Mouse (Mus musculus) hindbrain, embryonic 13.5 days (tissue): ENCODE results near the gene Gm5089. TPM values are rescaled to one million over a fixed set of nuclear protein-coding genes. Genes with fewer than 3 reads are reported as not detected.
"Not testable (repeated sequence)": the region's sequence is repeated elsewhere in the genome, so short reads cannot be mapped to it uniquely, and the experiment has no call there.

ENCODE experiments used
- ATAC-seq: fragments of 200-750 bp; cut with Nextera tagmentation; 2 replicates; pipeline ENCODE4 v1.8.0; 2017; ENCODE audit warnings: moderate TSS enrichment; ENCODE audit not compliant: low FRiP score
- H3K27ac ChIP-seq: fragments of 300-500 bp; sonication (generic); 2 replicates; pipeline ENCODE4 v1.5.1; 2015; ENCODE audit warnings: inconsistent platforms, mild to moderate bottlenecking, moderate library complexity
- H3K27me3 ChIP-seq: fragments of 300-500 bp; sonication (generic); 2 replicates; pipeline ENCODE4 v1.6.1; 2015; ENCODE audit warnings: mild to moderate bottlenecking, inconsistent platforms
- H3K36me3 ChIP-seq: fragments of 300-500 bp; sonication (generic); 2 replicates; pipeline ENCODE4 v1.6.1; 2015; ENCODE audit warnings: mild to moderate bottlenecking, inconsistent platforms
- H3K4me1 ChIP-seq: fragments of 300-500 bp; sonication (generic); replicated peaks from 2 replicates; pipeline ENCODE4 v1.6.1; 2015; ENCODE audit warnings: inconsistent platforms
- H3K4me2 ChIP-seq: fragments of 300-500 bp; sonication (generic); 2 replicates; pipeline ENCODE4 v1.6.1; 2015; ENCODE audit warnings: inconsistent platforms, mild to moderate bottlenecking, moderate library complexity
- H3K4me3 ChIP-seq: fragments of 300-500 bp; sonication (generic); 2 replicates; pipeline ENCODE4 v1.5.1; 2015; ENCODE audit warnings: mild to moderate bottlenecking, inconsistent platforms
- H3K9ac ChIP-seq: fragments of 300-500 bp; sonication (generic); 2 replicates; pipeline ENCODE4 v1.6.1; 2015; ENCODE audit warnings: mild to moderate bottlenecking, inconsistent platforms
- H3K9me3 ChIP-seq: fragments of 300-500 bp; sonication (generic); 2 replicates; pipeline ENCODE4 v1.6.1; 2016; ENCODE audit warnings: inconsistent platforms
- WGBS: fragments of 180-500 bp; shearing (Covaris S2); methylation state at CpG from one replicate; pipeline ENCODE4 v1.1.7; 2015; 5-methylcytosine and 5-hydroxymethylcytosine counted together
- polyA plus RNA-seq: library from polyadenylated mRNA; unstranded; fragments of >200 nt; fragmentation: Nextera tagmentation; extraction: Ambion mirVana; gene quantifications from 2 replicates; pipeline ENCODE4 v1.2.1, GENCODE M21; 2015

Gm5089 gene
- polyA plus RNA-seq, 1 experiment from 2014 or later: 3.0 TPM

DNA sequence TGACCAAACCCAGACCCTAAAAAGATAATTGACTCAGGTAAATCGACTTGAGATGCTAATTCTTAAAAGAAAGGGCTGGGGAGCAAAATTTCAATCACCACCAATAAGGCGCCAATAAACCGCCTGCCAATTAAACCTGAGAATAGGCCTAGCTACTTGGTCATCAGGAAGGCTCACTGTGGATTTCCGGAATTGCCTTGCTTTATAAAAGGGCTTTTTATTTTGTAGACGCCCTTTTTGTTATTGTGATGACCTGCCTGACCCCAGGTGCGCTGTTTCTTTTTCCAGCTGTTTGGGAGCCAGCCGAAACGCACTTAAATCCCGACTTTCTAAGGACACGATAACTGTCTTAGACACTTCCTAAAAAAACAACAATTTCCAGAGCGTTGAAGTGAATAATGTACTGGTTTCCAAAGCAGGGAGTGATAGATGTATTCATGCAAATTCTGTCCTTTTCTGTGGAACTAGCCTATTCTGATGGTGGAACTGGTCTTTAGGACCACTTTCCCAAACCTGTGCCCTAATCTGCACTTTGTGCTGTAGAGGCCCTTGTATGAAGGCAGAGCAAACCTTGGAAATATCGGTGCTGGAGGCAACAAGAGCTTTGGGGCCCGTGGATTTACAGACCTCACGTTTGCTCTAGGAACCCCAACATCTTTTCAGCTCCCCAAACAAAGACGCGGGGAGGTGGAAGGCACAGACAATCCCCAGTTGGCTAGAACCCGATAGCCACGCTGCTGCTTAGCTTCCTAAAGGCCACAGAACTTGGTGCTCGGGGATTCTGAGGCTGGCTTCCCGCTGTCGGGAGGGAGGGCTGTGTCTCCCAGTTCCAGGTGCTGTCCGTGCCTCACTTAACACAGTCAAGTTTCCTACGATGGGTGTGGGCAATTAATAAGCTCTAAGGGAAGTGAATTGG, 17.3 kb upstream of the Gm5089 start:
- Histone ChIP-seq H3K9ac (no peak overlapping the region), H3K4me2 (peak overlapping the region; percentile 37), H3K9me3 (no peaks in the 10 kb centered on the region), H3K4me1 (peaks cover 27% of the 10 kb centered on the region), H3K36me3 (no peaks in the 10 kb centered on the region), H3K27ac (peak overlapping the region; percentile 14; the same call in 1 of the 2 replicates), H3K4me3 (0 out of 2 replicates have a peak overlapping the region, but pooled peaks have one; percentile 7), H3K27me3 (peaks cover 97% of the 10 kb centered on the region)
- WGBS: 8% methylated on average over 23 of the region's 23 CpGs
- no peak for ATAC-seq

DNA sequence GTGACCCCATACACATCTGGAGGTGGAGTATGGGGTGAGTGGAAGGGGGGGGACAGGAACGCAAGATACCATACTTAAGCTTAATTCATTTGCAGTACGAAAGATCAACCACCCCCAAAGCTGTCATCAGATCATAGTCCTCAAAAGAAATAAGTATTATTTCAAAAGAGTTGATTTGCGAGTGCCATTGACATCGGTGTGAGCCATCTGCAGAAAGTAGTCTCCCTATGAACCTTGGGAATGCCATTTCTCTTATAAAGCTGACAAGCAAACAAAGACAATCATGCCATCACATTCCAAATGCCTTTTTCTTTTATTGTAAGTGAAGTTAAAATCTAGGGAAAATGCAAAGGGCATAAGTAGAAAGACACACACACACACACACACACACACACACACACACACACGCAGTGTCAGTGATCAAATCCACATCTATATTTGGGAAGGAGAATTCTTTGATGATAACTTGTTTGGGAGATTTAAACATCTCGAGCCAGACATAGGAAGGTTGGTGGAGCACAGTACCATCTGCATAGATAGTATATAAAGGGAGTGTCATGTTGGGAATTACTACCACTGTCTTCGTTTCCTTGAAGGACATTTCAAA, 15.9 kb upstream of the Gm5089 start:
- H3K4me2 ChIP-seq: no peak overlapping the region; the same call in 1 of the 2 replicates
- H3K9ac ChIP-seq: no peak overlapping the region
- H3K36me3 ChIP-seq: no peaks in the 10 kb centered on the region
- no peaks in the 10 kb centered on the region for H3K9me3 ChIP-seq
- no peak overlapping the region for H3K4me3 ChIP-seq
- peaks cover 99% of the 10 kb centered on the region for H3K27me3 ChIP-seq
- H3K4me1 ChIP-seq: peaks cover 24% of the 10 kb centered on the region
- ATAC-seq: no peak
- 26% methylated on average over 7 of the region's 7 CpGs for WGBS
- no peak overlapping the region for H3K27ac ChIP-seq

DNA sequence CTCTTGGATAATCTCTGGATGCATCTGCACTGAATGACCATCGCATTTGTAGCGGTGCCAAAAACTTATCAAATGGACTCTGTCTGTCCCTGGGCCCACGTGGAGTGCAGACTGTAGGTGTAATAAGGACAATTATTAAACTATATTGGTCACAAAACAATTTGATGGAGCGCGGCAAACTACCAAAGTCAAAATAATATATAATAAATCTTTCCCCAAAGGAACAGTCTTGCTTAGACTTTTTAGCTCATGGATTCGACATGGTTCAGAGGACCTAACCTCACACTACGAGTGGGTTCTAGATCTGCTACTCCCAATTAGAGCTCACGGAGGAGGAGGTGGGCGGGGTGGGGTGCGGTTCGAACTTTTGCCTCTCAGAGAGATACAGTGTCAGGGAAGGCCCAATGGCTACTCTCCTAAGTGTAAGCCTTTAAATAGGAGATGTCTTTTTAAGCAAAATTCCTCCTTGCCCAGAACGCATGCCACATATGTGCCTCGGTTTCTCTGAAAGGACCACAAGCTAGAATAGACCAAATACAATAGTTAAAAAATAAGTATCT, 15.1 kb upstream of the Gm5089 start:
- peak overlapping the region; percentile 68 for H3K4me2 ChIP-seq
- peaks cover 24% of the 10 kb centered on the region for H3K4me1 ChIP-seq
- WGBS: 22% methylated on average over 13 of the region's 13 CpGs
- H3K4me3 ChIP-seq: peak overlapping the region; percentile 54
- peaks cover 97% of the 10 kb centered on the region for H3K27me3 ChIP-seq
- no peaks in the 10 kb centered on the region for H3K9me3 ChIP-seq
- ATAC-seq: no peak
- peak overlapping the region; percentile 55; the same call in 1 of the 2 replicates for H3K9ac ChIP-seq
- peak overlapping the region; percentile 92; the same call in 1 of the 2 replicates for H3K27ac ChIP-seq
- H3K36me3 ChIP-seq: no peaks in the 10 kb centered on the region

DNA sequence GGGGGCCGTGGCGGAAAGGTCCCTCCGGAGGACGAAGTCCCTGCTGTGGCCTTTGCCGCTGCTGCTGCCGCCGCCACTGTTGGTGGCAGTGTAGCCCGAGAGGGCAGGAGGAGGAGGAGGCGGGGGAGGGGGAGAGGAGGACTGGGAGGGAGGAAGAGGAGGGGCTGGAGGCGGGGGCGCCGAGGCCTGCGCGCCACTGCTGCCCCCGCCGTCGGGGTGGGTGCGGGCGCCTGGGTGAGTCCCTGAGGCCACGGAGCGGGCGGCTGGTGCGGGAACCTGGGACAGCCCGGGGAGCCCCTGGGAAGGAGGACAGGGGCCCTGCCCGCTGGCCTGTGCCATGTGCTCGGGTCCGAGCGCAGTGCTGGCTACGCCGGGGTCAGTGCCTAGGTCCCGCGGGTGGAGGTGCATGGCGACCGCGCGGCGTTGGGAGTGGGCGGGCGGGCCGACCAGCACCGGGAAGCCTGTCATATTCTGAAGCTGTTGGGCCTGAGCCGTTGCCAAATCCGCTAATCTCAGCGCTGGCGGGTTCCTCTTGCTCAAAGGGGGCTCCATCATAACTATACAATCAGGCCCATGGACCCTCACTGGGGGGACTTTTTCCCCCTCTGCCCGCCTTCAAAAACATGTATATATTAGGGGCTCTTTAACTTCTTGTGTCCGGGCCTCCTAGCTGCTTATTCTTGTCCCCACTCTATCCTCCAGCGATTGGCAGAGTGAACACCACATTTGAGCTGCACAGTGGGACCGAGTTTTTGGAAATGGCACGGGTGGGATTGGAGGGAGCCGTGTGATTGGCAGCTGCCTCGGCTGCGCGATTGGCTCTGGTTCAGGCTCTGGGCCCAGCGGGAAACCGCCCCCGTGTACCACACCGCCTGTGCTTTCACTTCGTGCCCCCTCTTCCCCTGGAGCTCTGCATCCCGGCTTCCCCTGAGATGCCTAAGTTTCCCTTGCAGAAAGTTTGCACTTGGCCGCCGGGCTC, 14.1 kb upstream of the Gm5089 start, which contains the start of gene Zic5:
Zic5 (minus strand) TSS at position 915 of the 979 bp plus-strand sequence.
- Histone ChIP-seq H3K27ac (peak within 1 kb of the TSS; percentile 92), H3K9ac (peak within 1 kb of the TSS; percentile 82), H3K4me3 (peak within 1 kb of the TSS; percentile 54), H3K27me3 (peaks cover 94% of the 10 kb centered on the region), H3K4me1 (peaks cover 24% of the 10 kb centered on the region), H3K36me3 (no peaks in the 10 kb centered on the region), H3K4me2 (peak within 1 kb of the TSS; percentile 68), H3K9me3 (no peaks in the 10 kb centered on the region)
- under 1% methylated on average over 55 of the region's 62 CpGs for WGBS
- peak; percentile 72 for ATAC-seq

DNA sequence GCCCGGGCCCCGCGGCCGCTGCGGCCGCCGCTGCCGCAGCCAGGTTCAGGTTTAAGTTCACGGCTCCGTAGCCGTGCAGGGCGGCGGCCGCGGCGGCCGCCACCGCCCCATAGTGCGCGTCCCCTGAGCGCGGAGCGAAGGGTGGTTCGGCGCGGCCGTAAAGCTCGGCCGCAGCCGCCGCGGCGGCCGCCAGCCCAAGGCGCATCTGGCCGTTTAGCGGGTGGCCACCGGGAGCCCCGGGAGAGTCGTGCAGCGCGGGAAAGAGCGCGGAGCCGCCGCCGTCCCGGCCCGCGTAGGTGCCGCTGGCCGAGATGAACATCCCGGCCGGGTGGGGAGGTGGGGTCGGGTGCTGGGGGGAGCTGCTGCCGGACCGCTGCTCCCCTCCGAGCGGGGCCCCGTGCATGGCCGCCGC, 13.4 kb upstream of the Gm5089 start:
- H3K4me3 ChIP-seq: peak overlapping the region; percentile 54
- H3K27ac ChIP-seq: peak overlapping the region; percentile 92
- peaks cover 24% of the 10 kb centered on the region for H3K4me1 ChIP-seq
- H3K27me3 ChIP-seq: peaks cover 92% of the 10 kb centered on the region
- H3K9me3 ChIP-seq: no peaks in the 10 kb centered on the region
- H3K36me3 ChIP-seq: no peaks in the 10 kb centered on the region
- WGBS: 0% methylated on average over 44 of the region's 62 CpGs
- peak; percentile 7 for ATAC-seq
- peak overlapping the region; percentile 68 for H3K4me2 ChIP-seq
- peak overlapping the region; percentile 82 for H3K9ac ChIP-seq

DNA sequence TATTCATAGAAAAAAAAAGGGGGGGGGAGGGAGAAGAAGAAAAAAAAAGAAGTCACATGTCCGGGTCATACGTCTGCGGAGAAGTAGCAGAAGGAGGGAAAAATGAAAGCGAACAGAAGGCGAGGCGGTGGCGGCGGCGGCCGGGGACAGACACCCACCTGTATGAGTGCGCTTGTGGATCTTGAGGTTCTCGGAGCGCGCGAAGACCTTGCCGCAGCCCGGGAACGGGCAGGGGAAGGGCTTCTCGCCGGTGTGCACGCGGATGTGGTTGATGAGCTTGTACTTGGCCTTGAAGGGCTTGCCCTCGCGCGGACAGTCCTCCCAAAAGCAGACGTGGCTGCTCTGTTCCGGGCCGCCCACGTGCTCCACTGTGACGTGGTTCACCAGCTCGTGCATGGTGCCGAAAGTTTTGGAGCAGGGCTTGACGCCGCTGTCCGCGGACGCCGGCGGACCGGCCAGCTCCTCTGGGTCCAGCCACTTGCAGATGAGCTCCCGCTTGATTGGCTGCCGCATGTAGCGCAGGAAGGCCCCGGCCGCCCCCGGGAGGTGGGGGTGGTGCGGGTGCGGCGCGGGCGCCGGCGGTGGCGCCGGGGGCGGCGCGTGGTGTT, 12.9 kb upstream of the Gm5089 start:
- H3K27me3 ChIP-seq: peaks cover 87% of the 10 kb centered on the region
- peak; percentile 22 for ATAC-seq
- not testable (repeated sequence) for H3K36me3 ChIP-seq

DNA sequence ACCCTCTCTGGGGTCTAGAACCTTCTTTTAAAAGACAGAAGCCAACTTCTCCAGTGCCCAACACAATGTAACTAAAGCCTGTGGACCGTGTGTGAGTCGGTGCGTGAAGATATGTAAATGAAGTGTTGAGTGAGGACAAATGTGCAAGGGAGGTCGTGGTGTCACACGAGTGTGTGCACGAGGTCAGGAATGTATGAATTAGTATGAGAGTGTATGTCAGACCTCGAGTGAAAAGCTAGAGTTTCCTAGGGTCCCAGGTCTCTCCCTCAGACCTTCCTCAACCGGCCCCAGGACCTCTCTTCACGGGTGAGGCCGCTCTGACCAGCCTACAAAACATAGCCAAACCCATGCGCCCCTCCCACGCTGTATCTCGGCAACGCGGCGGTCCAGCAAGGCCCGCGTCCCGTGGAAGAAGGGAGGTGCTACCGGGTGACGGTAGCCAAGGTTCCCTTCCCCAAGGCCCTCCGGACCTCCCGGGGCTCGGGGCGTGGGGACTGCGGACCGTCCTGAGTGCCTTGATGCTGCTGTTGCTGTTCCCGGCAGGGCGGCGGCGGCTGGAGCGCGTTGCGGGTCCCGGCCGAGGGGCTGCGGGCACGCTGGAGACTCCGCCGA, 12.3 kb upstream of the Gm5089 start:
- Histone ChIP-seq H3K4me1 (peaks cover 24% of the 10 kb centered on the region), H3K4me3 (peak overlapping the region; percentile 54), H3K36me3 (no peaks in the 10 kb centered on the region), H3K27ac (peak overlapping the region; percentile 92), H3K27me3 (peaks cover 81% of the 10 kb centered on the region), H3K9me3 (no peaks in the 10 kb centered on the region), H3K9ac (peak overlapping the region; percentile 82), H3K4me2 (peak overlapping the region; percentile 68)
- no peak for ATAC-seq
- WGBS: under 1% methylated on average over 40 of the region's 40 CpGs

More for the DNA sequence above, 12.9 kb upstream of the Gm5089 start:
- H3K4me2 ChIP-seq: peak overlapping the region; percentile 68
- peak overlapping the region; percentile 92 for H3K27ac ChIP-seq
- H3K9ac ChIP-seq: peak overlapping the region; percentile 82
- WGBS: 0% methylated on average over 56 of the region's 58 CpGs
- H3K4me1 ChIP-seq: peaks cover 24% of the 10 kb centered on the region
- H3K4me3 ChIP-seq: peak overlapping the region; percentile 54
- H3K9me3 ChIP-seq: not testable (repeated sequence)

DNA sequence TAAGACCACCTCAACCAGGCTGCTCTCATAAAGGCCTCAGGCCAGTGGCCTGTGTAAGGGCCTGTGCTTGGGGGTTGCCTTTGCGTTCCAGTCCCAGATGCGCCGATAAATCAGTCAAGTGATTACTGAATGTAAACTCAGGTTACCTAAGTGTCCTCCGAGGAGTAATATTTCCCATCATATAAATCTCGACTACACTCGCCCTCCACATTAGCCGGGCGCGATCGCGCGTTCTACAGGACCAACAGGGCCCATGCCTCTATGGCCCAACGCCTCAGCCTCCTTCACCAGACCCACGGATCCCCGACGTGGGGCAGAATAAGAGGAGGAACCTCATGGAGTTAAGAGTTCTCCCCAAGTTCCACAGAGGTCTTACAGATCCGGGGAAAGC, 11.8 kb upstream of the Gm5089 start:
- ATAC-seq: no peak
- Histone ChIP-seq H3K9ac (peak overlapping the region; percentile 82), H3K36me3 (no peaks in the 10 kb centered on the region), H3K27ac (peak overlapping the region; percentile 92), H3K4me3 (peak overlapping the region; percentile 54), H3K9me3 (no peaks in the 10 kb centered on the region), H3K4me1 (peaks cover 24% of the 10 kb centered on the region), H3K27me3 (peaks cover 76% of the 10 kb centered on the region), H3K4me2 (peak overlapping the region; percentile 68)
- 8% methylated on average over 17 of the region's 17 CpGs for WGBS

DNA sequence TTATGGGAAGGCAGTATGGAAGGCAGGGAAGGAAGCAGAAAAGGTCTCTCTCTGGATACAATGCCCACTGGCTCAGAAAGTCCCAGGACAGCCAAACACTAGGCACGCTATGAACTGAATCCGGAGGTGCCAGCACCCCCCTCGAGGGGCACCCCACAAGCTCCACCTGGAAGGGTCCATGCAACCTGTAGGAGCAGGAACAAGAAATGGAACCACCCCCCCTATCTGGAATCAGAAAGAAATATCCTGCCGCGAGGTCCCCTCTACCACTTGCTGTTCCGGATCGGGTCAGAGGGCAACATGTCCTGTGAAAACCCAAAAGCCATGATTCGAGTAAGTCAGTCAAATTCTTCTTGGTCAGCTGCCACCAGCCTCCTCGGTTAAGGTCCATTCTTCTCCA, 11.1 kb upstream of the Gm5089 start:
- no peak for ATAC-seq
- peaks cover 69% of the 10 kb centered on the region for H3K27me3 ChIP-seq

DNA sequence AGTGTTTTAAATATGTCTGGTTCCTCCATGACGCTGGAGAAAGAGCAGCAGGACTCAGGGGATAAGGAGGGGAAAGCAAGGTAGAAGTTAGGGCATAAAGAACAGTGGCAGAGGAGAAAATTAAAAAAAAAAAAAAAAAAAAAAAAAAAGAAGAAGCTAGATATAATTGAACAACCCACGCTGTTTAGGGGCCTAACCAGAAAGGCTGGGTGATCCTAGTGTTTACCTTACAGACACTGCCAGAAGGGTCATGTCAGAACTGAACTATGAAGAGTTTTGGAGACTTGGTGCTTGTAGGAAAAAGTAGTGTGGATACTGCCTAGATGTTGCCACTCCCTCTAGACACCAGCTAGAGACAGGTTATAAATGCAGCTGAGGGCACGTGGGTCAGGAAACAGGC, 10.6 kb upstream of the Gm5089 start:
- Histone ChIP-seq H3K4me1 (peaks cover 24% of the 10 kb centered on the region), H3K4me3 (peak overlapping the region; percentile 54)

More for the DNA sequence above, 11.1 kb upstream of the Gm5089 start:
- H3K27ac ChIP-seq: peak overlapping the region; percentile 92
- peak overlapping the region; percentile 82 for H3K9ac ChIP-seq
- peak overlapping the region; percentile 54 for H3K4me3 ChIP-seq
- 9% methylated on average over 9 of the region's 9 CpGs for WGBS
- no peaks in the 10 kb centered on the region for H3K9me3 ChIP-seq
- no peaks in the 10 kb centered on the region for H3K36me3 ChIP-seq
- peak overlapping the region; percentile 68 for H3K4me2 ChIP-seq
- peaks cover 24% of the 10 kb centered on the region for H3K4me1 ChIP-seq

More for the DNA sequence above, 10.6 kb upstream of the Gm5089 start:
- Histone ChIP-seq H3K27me3 (peaks cover 65% of the 10 kb centered on the region), H3K27ac (peak overlapping the region; percentile 92; the same call in 1 of the 2 replicates), H3K9ac (peak overlapping the region; percentile 82), H3K4me2 (peak overlapping the region; percentile 68), H3K36me3 (no peaks in the 10 kb centered on the region), H3K9me3 (no peaks in the 10 kb centered on the region)
- 19% methylated on average over 3 of the region's 3 CpGs for WGBS
- no peak for ATAC-seq
